Mouse (Mus musculus): ENCODE data around the gene Fam83e. TPM values are rescaled to one million over a fixed set of nuclear protein-coding genes. Genes with fewer than 3 reads are reported as not detected.

Gene Fam83e
- polyA plus RNA-seq, 1 experiment, result 0.18 TPM

- Histone ChIP-seq H3K4me3 (no peak overlapping the region), H3K4me2 (ENCODE audit: low read depth) (no peak overlapping the region), H3ac (ENCODE audit: control insufficient read depth, insufficient read length) (no peak overlapping the region), H3K27me3 (ENCODE audit: control insufficient read depth, insufficient read depth, insufficient read length) (peaks cover 16% of the 10 kb centered on the region), H3K79me2 (ENCODE audit: control insufficient read depth, insufficient read depth) (no peaks in the 10 kb centered on the region), H3K36me3 (ENCODE audit: control insufficient read depth, insufficient read depth) (no peaks in the 10 kb centered on the region)
- TF ChIP-seq POLR2A (IDR thresholded peaks at IDR 0.05; ENCODE audit: insufficient read length, low read depth) (no peak), REST (IDR thresholded peaks at IDR 0.05; ENCODE audit: insufficient read depth, insufficient read length) (no peak), TCF3 (IDR thresholded peaks at IDR 0.05; ENCODE audit: insufficient read length, low read depth) (no peak), MYOG (IDR thresholded peaks at IDR 0.05; ENCODE audit: control insufficient read depth in 1 of 3, insufficient read depth in 1 of 3, insufficient read length in 2 of 3, low read depth in 2 of 3) (no peak), MYOD1 (IDR thresholded peaks at IDR 0.05; ENCODE audit: control insufficient read depth in 1 of 3, insufficient read length in 2 of 3, low read depth in 2 of 3) (no peak), USF1 (IDR thresholded peaks at IDR 0.05; ENCODE audit: low read depth) (no peak), TCF12 (IDR thresholded peaks at IDR 0.05; ENCODE audit: insufficient read depth, poor library complexity, severe bottlenecking) (no peak), E2F4 (IDR thresholded peaks at IDR 0.05; ENCODE audit: insufficient read depth) (no peak), CEBPB (IDR thresholded peaks at IDR 0.05; ENCODE audit: insufficient read depth, poor library complexity, severe bottlenecking) (no peak), SRF (IDR thresholded peaks at IDR 0.05; ENCODE audit: control insufficient read depth, insufficient read length, low read depth) (no peak), MAX (IDR thresholded peaks at IDR 0.05; ENCODE audit: low read depth) (no peak), POLR2AphosphoS2 (IDR thresholded peaks at IDR 0.05; ENCODE audit: insufficient read length, low read depth) (no peak)
Observed at GRCm38 (mm10) chr7:45702316-45702715, 18.7 kb upstream of the Fam83e start.

GRCm38 (mm10) chr7:45702809-45703520, 18.0 kb upstream of the Fam83e start:
- H3K36me3 ChIP-seq (ENCODE audit: control insufficient read depth, insufficient read depth), result no peaks in the 10 kb centered on the region
- H3K79me2 ChIP-seq (ENCODE audit: control insufficient read depth, insufficient read depth), result no peaks in the 10 kb centered on the region
- H3ac ChIP-seq (ENCODE audit: control insufficient read depth, insufficient read length), result no peak overlapping the region
- H3K27me3 ChIP-seq (ENCODE audit: control insufficient read depth, insufficient read depth, insufficient read length), result peaks cover 16% of the 10 kb centered on the region
- H3K4me3 ChIP-seq, result no peak overlapping the region
- TF ChIP-seq POLR2A (IDR thresholded peaks at IDR 0.05; ENCODE audit: insufficient read length, low read depth) (no peak), SRF (IDR thresholded peaks at IDR 0.05; ENCODE audit: control insufficient read depth, insufficient read length, low read depth) (no peak), CEBPB (IDR thresholded peaks at IDR 0.05; ENCODE audit: insufficient read depth, poor library complexity, severe bottlenecking) (no peak), TCF3 (IDR thresholded peaks at IDR 0.05; ENCODE audit: insufficient read length, low read depth) (no peak)
- H3K4me2 ChIP-seq (ENCODE audit: low read depth), result no peak overlapping the region

GRCm38 (mm10) chr7:45703521-45704033, 17.4 kb upstream of the Fam83e start:
- Histone ChIP-seq H3ac (ENCODE audit: control insufficient read depth, insufficient read length) (no peak overlapping the region), H3K79me2 (ENCODE audit: control insufficient read depth, insufficient read depth) (no peaks in the 10 kb centered on the region), H3K4me2 (ENCODE audit: low read depth) (peak overlapping the region; percentile 96), H3K36me3 (ENCODE audit: control insufficient read depth, insufficient read depth) (no peaks in the 10 kb centered on the region), H3K27me3 (ENCODE audit: control insufficient read depth, insufficient read depth, insufficient read length) (peaks cover 16% of the 10 kb centered on the region), H3K4me3 (peak overlapping the region; percentile 51)
- TF ChIP-seq MAX (IDR thresholded peaks at IDR 0.05; ENCODE audit: low read depth), result no peak
- no peak for TF ChIP-seq TCF12 (IDR thresholded peaks at IDR 0.05; ENCODE audit: insufficient read depth, poor library complexity, severe bottlenecking)
- TF ChIP-seq E2F4 (IDR thresholded peaks at IDR 0.05; ENCODE audit: insufficient read depth), result no peak

- Histone ChIP-seq H3K4me2 (ENCODE audit: low read depth) (peak overlapping the region; percentile 96), H3K79me2 (ENCODE audit: control insufficient read depth, insufficient read depth) (no peaks in the 10 kb centered on the region), H3K4me3 (peak overlapping the region; percentile 51), H3ac (ENCODE audit: control insufficient read depth, insufficient read length) (no peak overlapping the region), H3K36me3 (ENCODE audit: control insufficient read depth, insufficient read depth) (no peaks in the 10 kb centered on the region), H3K27me3 (ENCODE audit: control insufficient read depth, insufficient read depth, insufficient read length) (peaks cover 16% of the 10 kb centered on the region)
- TF ChIP-seq POLR2A (IDR thresholded peaks at IDR 0.05; ENCODE audit: insufficient read length, low read depth) (no peak), POLR2AphosphoS2 (IDR thresholded peaks at IDR 0.05; ENCODE audit: insufficient read length, low read depth) (peak; percentile 57)
Observed at GRCm38 (mm10) chr7:45704046-45704559, 16.9 kb upstream of the Fam83e start.

GRCm38 (mm10) chr7:45704730-45705442, 16.1 kb upstream of the Fam83e start, which contains the start of gene Dbp:
Gene Dbp (plus strand): TSS chr7:45705088.
- Histone ChIP-seq H3K36me3 (ENCODE audit: control insufficient read depth, insufficient read depth) (no peaks in the 10 kb centered on the region), H3ac (ENCODE audit: control insufficient read depth, insufficient read length) (peak within 1 kb of the TSS; percentile 73), H3K4me3 (peak within 1 kb of the TSS; percentile 51), H3K79me2 (ENCODE audit: control insufficient read depth, insufficient read depth) (no peaks in the 10 kb centered on the region), H3K27me3 (ENCODE audit: control insufficient read depth, insufficient read depth, insufficient read length) (peaks cover 8% of the 10 kb centered on the region), H3K4me2 (ENCODE audit: low read depth) (peak within 1 kb of the TSS; percentile 96)
- TF ChIP-seq MYOD1 (IDR thresholded peaks at IDR 0.05; ENCODE audit: control insufficient read depth in 1 of 3, insufficient read length in 2 of 3, low read depth in 2 of 3), result peak in 2 of 3 experiments; percentile 35 to 41
- TF ChIP-seq POLR2AphosphoS2 (IDR thresholded peaks at IDR 0.05; ENCODE audit: insufficient read length, low read depth), result no peak
- peak; percentile 33 for TF ChIP-seq POLR2A (IDR thresholded peaks at IDR 0.05; ENCODE audit: insufficient read length, low read depth)
- peak in 1 of 3 experiments; percentile 50 for TF ChIP-seq MYOG (IDR thresholded peaks at IDR 0.05; ENCODE audit: control insufficient read depth in 1 of 3, insufficient read depth in 1 of 3, insufficient read length in 2 of 3, low read depth in 2 of 3)
- TF ChIP-seq USF1 (IDR thresholded peaks at IDR 0.05; ENCODE audit: low read depth), result peak; percentile 41
- TF ChIP-seq SRF (IDR thresholded peaks at IDR 0.05; ENCODE audit: control insufficient read depth, insufficient read length, low read depth), result peak; percentile 81
- no peak for TF ChIP-seq E2F4 (IDR thresholded peaks at IDR 0.05; ENCODE audit: insufficient read depth)

Data from myocyte (in vitro differentiated cells).